Mouse (Mus musculus) embryonic stem cell, embryonic (primary cell): Measurements from ENCODE around the gene Entpd7.

Source experiments
- CTCF ChIA-PET, 4 experiments: fragments of 300-600 bp in 2 of 4; fragments of 350-600 bp in 2 of 4; sonication (Branson Sonifier 250); formaldehyde crosslinking; loops; one replicate each; lab custom pipeline; 2022; ENCODE audit warnings: inconsistent platforms in 2 of 4; lab: Charles Lee
- POLR2A ChIA-PET, 4 experiments: fragments of 300-600 bp in 2 of 4; fragments of 350-600 bp in 2 of 4; sonication (Branson Sonifier 250); formaldehyde crosslinking; loops; one replicate each; lab custom pipeline; 2022; ENCODE audit warnings: antibody characterized with exemption in 4 of 4, inconsistent platforms in 1 of 4; lab: Charles Lee

The Entpd7 gene

DNA sequence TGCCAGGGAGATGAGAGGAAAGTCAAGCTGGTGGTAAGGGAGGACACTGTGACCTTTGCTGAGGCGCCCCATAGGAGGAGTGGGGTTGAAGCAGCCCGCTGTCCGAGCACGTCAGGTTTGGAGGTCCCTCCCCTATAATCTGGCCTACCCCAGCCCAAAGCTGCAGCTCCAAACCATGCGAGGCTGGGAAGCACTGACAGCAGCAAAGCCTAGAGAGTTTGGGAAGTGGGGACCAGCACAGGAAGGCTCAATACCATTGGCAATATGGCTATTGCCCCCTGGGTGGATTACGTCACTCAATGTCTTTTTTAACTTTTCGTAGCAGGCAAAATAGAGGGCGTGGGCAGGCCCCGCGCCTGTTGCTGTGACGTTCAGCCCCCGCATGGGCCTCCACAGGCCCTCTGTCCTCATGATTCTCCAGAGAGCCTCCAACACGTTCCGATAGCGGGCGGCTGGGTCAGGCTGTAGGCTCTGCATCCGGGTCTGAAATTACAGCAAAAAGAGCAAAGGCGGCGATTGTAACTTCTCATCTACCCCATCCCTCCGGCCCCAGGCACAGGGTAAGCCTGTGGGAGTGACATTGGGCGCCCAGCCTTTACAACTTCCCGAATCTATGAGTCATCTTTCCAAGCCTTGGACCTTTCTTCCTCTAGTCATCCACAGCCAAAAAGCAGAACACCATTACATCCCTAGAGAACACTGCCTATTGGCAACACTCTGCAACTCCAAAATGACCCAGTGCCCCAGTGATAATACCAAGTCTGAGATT, 22.6 kb upstream of the Entpd7 start:
- CTCF ChIA-PET, result interaction anchor here in 3 of 4 experiments (0.6 to 1.6 kb wide), 4 partner anchors 8 to 136 kb away, joined by 3 to 10 read pairs (median 4); partner anchors contain the start of gene Slc25a28 (in 2 of the 3)

GRCm38 (mm10) chr19:43667430-43667809, 22.1 kb upstream of the Entpd7 start:
- POLR2A ChIA-PET, result interaction anchor here in 1 of 4 experiments (1.1 to 1.3 kb wide), 3 partner anchors 8 to 36 kb away, joined by 3 to 6 read pairs (median 4); partner anchors contain the start of gene Slc25a28
- CTCF ChIA-PET, result interaction anchor here in 2 of 4 experiments (0.6 to 1.5 kb wide), 2 partner anchors 36 to 137 kb away, joined by 3 to 4 read pairs; no protein-coding TSS in a partner anchor

More for the DNA sequence above, 22.6 kb upstream of the Entpd7 start:
- POLR2A ChIA-PET, result interaction anchor here in 3 of 4 experiments (0.6 to 1.5 kb wide), 7 partner anchors 8 to 336 kb away, joined by 3 to 18 read pairs (median 4); partner anchors contain the start of gene Slc25a28 (in 3 of the 3)

GRCm38 (mm10) chr19:43669136-43669759, 20.2 kb upstream of the Entpd7 start:
- POLR2A ChIA-PET, result interaction anchor here in 2 of 4 experiments (0.6 to 1.6 kb wide), 5 partner anchors 8 to 146 kb away, joined by 3 to 4 read pairs (median 3); no protein-coding TSS in a partner anchor
- CTCF ChIA-PET, result no interaction called here

DNA sequence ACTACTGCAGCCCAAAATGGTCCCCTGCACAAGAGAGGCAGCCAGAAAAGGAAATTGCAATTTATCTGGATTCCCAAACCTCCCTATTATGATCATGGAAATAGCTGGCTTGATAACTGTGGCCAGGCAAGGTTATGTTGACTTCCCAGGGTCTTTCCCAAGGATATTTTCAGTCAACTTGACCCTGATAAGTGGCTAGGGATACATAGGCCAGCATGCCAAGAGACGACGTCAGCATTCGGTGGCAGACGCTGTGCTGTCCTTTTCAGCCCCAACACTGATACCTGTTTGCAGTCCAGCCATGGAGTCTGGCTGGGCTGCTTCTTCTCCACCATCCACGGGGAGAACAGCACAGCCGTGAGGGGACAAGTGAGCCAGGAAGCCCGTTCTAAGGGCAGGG, 18.4 kb upstream of the Entpd7 start:
- CTCF ChIA-PET, result no interaction called here
- POLR2A ChIA-PET, result interaction anchor here in 2 of 4 experiments (1.3 to 1.6 kb wide), 3 partner anchors 9 to 147 kb away, joined by 3 to 4 read pairs (median 3); no protein-coding TSS in a partner anchor

GRCm38 (mm10) chr19:43673513-43674315, 15.8 kb upstream of the Entpd7 start:
- ChIA-PET CTCF (interaction anchor here in 3 of 4 experiments (0.5 to 3.8 kb wide), 18 partner anchors 9 to 398 kb away, joined by 3 to 36 read pairs (median 4); partner anchors contain the start of genes Entpd7 (in 1 of the 3) and Got1 (in 1 of the 3)), POLR2A (interaction anchor here (0.5 to 5.0 kb wide), 62 partner anchors 7 to 620 kb away, joined by 3 to 78 read pairs (median 6); partner anchors contain the start of genes Got1 (in 3 of the 4), Cox15 (in 2 of the 4), Cutc (in 2 of the 4) and Entpd7 (in 2 of the 4))

GRCm38 (mm10) chr19:43674316-43674689, 15.2 kb upstream of the Entpd7 start:
- POLR2A ChIA-PET, result interaction anchor here (0.5 to 5.0 kb wide), 128 partner anchors 7 to 1340 kb away, joined by 3 to 78 read pairs (median 5); partner anchors contain the start of genes Entpd7 (in 3 of the 4), Got1 (in 3 of the 4), Cox15 (in 2 of the 4) and Cutc (in 2 of the 4)

GRCm38 (mm10) chr19:43674730-43675524, 14.5 kb upstream of the Entpd7 start, which contains the start of gene Slc25a28:
Gene Slc25a28 (minus strand): TSS chr19:43674881.
- POLR2A ChIA-PET, result interaction anchor here (0.5 to 5.0 kb wide), 151 partner anchors 8 to 1538 kb away, joined by 3 to 78 read pairs (median 4); partner anchors contain the start of genes Cox15 (in 3 of the 4), Cutc (in 3 of the 4), Entpd7 (in 3 of the 4) and Got1 (in 3 of the 4)
- CTCF ChIA-PET, result interaction anchor here in 3 of 4 experiments (0.5 to 3.8 kb wide), 35 partner anchors 8 to 619 kb away, joined by 3 to 36 read pairs (median 4); partner anchors contain the start of genes Entpd7 (in 2 of the 3), Cox15 (in 1 of the 3), Cutc (in 1 of the 3) and Got1 (in 1 of the 3)

More at GRCm38 (mm10) chr19:43674316-43674689, 15.2 kb upstream of the Entpd7 start:
- CTCF ChIA-PET, result interaction anchor here in 3 of 4 experiments (0.5 to 3.8 kb wide), 31 partner anchors 8 to 620 kb away, joined by 3 to 36 read pairs (median 4); partner anchors contain the start of genes Cox15 (in 1 of the 3), Cutc (in 1 of the 3), Entpd7 (in 1 of the 3) and Got1 (in 1 of the 3)

DNA sequence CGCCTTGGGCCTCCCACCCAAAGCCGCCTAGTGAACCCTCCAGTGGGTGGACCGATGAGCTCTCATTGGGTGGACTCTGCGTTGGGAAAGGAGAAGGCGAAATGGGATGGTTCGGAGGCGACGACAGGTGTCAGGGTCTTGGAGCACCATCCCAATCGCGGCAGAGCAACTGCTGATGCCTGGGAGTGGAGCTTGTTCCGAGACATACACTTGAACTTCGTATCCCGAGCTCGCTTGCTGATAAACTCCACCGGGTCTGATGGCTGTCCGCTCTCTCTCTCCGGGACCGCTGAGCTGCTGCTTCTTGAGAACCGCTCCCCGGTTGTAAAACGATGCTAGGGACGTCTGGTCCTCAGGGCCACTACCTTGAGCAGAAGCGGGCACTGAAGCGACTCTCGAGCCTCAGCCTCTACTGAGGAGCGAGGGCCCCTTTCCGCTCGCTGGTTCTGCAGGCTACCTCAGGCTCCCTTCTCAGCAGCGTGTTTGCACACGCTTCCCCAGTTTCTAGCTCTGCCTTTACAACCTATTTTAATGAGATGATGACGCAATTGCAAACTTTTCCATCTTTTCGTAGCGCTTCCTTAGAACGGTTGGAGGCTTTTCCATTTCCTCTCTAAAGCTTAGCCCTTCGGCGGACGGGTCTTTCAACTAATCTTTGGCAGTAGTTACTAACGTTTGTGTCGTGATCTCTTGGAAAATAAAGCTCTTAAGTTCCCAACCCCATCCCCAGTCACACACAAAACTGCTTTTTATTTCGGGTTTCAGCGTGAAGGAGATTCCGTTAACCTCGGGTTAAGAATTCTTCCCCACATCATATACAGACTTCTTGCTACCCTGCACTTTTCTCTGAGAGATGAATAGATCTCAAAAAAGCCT, 13.7 kb upstream of the Entpd7 start:
- ChIA-PET CTCF (interaction anchor here (0.5 to 3.8 kb wide), 23 partner anchors 9 to 618 kb away, joined by 3 to 36 read pairs (median 5); partner anchors contain the start of genes Entpd7 (in 1 of the 4), Got1 (in 1 of the 4) and Scd2 (in 1 of the 4)), POLR2A (interaction anchor here (0.5 to 5.0 kb wide), 109 partner anchors 9 to 1539 kb away, joined by 3 to 78 read pairs (median 5); partner anchors contain the start of genes Cox15 (in 3 of the 4), Cutc (in 3 of the 4), Entpd7 (in 3 of the 4) and Got1 (in 3 of the 4))

- ChIA-PET CTCF (no interaction called here), POLR2A (interaction anchor here in 1 of 4 experiments (0.6 kb wide), 2 partner anchors 151 to 967 kb away, joined by 3 read pairs; no protein-coding TSS in a partner anchor)
These were observed 10.9 kb upstream of the Entpd7 start for GRCm38 (mm10) chr19:43678467-43679003.

DNA sequence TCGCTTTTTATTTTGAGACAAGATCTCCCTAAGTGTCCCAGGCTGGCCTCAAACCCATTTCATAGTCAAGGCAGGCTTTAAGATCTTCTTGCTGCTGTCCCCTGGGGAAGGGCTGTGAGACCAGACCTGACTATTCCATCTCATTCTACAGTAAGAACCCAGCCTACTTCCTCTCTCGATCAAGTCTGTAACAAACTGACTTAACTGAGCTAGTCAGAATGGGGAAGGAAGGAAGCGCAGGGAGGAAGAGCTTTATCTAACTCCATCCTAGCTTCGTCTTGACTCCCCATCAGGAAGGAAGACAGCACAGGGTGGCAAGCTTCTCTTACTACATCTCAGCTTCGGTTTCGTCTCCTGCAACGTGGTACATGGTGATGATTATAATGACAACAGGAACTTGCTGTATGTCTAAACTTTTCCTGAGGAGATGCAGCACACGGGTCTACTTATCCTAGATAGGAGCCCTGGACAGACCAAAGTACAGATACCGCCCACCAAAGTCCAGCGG, 9.9 kb upstream of the Entpd7 start:
- ChIA-PET POLR2A (interaction anchor here in 3 of 4 experiments (0.5 to 1.3 kb wide), 6 partner anchors 10 to 1831 kb away, joined by 3 read pairs; partner anchors contain the start of gene Frat2 (in 1 of the 3)), CTCF (interaction anchor here in 2 of 4 experiments (0.5 to 1.1 kb wide), 3 partner anchors 9 to 202 kb away, joined by 3 read pairs; no protein-coding TSS in a partner anchor)

GRCm38 (mm10) chr19:43681541-43681940, 7.9 kb upstream of the Entpd7 start:
- CTCF ChIA-PET, result no interaction called here

DNA sequence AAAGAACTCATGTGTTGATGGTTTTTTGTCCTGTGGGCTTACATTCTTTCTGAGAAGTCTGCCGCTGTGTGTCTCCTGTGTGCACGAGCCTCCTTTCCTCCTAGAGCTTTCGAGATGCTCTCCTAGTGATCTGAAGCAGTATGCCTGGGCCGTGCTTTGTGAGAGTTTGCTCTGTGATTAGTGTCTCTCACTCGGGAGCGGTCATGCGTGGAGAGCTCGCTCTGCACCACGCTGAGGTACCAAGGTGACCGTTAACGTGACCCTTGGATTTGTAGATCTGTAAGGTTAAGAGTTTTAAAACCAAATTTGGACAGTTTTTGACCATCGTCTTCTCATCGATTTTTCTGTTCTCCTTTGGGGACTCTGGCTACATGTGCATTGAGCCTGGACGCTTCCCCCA, 3.3 kb downstream of the Entpd7 start:
- ChIA-PET POLR2A (interaction anchor here in 2 of 4 experiments (0.7 to 2.5 kb wide), 2 partner anchors 16 to 17 kb away, joined by 3 to 10 read pairs; partner anchors contain the start of gene Slc25a28 (in 1 of the 2)), CTCF (interaction anchor here in 2 of 4 experiments (0.8 to 1.8 kb wide), 4 partner anchors 18 to 293 kb away, joined by 3 to 7 read pairs (median 4); partner anchors contain the start of genes Cox15 (in 1 of the 2), Cutc (in 1 of the 2) and Slc25a28 (in 1 of the 2))

More at GRCm38 (mm10) chr19:43681541-43681940, 7.9 kb upstream of the Entpd7 start:
- POLR2A ChIA-PET, result no interaction called here

DNA sequence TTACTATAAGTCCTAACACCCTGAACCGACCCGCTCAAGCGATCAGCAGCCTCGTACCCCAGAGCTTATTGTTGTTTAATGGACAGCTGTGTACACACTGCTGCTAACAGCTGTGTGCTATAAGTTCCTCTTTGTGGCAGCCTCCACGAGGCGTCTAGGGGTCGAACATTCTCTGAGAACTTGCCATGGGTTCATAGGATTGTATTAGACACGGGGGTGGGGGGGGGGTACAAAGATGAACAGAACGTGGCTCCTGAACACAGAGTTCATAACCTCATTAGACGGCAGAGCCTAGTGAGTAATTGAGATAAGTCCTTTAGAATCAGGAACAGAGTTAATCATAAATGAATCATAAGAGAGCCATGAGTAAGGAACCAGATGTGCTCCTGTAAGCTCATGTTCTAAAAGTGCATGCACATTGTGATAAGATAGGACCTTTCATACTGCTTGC, 6.1 kb downstream of the Entpd7 start:
- CTCF ChIA-PET, result interaction anchor here in 3 of 4 experiments (0.5 to 0.8 kb wide), 4 partner anchors 30 to 792 kb away, joined by 3 to 5 read pairs (median 4); no protein-coding TSS in a partner anchor
- POLR2A ChIA-PET, result interaction anchor here in 3 of 4 experiments (0.7 to 1.8 kb wide), 3 partner anchors 20 to 21 kb away, joined by 3 to 9 read pairs (median 5); partner anchors contain the start of gene Slc25a28 (in 2 of the 3)
